Mouse (Mus musculus): Measurements from ENCODE around the gene Rab3d.
A peak's percentile ranks its signal among the peaks of the same experiment; 100 is the strongest.

Rab3d gene

DNA sequence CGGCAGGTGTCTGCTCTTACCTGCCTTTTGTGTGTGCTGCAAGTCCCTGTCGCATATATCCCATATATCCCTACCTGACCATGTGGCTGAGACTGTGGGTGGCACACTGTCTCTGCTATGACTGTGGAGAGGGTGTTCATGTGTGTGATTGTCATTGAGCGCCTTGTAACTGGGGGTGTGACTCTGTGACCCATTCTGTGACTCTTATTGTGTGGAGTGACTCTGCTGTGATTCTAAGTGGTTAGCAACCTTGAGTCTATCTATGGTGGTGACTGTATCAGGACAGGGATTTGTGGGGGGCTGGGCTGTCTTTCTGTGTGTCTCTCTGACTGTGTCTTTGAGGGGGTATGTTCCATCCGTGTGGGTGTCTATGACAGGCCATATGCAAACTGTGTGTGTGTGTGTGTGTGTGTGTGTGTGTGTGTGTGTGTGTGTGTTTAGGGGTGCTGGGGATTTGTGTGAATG is 19.8 kb upstream of the Rab3d start:
- DNase-seq, result no peak

DNA sequence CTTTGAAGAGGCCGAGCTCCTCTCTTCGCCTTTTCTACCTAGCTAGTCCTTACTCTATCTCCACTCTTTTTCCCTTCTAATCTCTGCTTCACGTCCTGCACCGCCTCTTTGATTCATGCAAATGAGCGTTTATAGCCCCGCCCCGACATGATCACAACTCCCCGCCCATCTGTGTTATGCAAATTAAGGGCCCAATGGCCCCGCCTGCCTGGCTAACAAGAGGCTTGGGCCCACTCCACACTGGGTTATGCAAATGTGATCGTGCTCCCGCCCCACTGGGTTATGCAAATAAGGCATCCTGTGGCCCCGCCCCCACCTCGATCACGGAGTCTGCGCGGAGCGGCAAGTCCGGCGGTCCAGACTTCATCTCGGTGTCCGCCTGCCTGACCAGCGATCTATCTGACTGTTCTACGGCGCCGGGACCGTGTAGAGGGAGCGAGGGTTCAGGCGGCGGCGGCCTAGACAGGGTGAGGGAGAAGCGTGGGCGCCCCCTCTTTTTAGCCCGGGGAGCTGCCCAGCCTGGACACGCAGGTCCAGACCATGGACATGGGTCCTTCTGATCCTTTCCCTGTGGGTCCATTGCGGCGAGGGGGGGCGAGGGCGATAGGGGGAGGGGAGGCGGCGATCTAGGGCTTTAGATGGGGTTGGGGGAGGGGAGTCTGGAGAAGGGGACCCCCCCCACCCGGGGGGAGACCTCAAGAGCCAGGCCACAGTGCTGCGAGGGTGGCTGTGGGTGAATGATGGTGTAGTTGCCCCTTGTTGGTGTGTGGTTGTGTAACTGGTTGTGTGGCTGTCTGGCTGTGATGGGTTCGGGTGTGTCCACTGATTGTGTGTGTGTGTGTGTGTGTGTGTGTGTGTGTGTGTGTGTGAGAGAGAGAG is 18.9 kb upstream of the Rab3d start, which contains the start of gene Plppr2:
Gene Plppr2, plus strand, starts transcription at position 342 of the 879 bp plus-strand sequence.
- DNase-seq, result peak; percentile 99

DNA sequence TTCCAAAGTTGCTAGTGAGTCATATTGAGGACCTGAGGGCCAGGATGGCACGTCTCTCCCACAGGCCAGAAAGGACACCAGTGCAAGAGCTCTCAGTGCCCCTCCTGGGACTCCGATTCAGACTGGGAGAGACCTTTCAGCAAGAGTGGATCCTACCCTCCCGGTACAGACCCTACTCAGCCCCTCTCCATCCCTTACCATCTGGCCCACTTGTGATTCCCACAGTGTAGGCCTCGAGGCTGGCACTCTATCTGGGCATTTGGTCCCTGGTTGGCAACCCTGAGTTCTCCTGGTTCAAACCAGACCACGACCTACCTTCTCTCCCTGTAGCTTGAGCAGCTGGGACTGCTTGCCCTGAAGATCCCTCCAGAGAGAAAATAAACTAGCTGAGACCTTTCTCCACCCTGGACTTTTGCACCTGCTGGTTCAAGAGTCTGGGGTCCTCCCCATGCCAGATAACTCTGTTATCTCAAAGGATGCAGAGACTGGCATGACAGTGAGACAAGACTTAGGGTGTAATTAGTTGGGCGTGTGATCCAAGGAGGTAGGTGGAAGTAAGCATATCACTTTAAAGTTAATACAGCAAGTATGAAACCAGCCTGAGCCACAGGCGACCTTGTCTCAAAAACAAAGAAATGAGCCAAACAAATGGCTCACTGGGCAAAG is 17.6 kb upstream of the Rab3d start:
- DNase-seq, result no peak

DNA sequence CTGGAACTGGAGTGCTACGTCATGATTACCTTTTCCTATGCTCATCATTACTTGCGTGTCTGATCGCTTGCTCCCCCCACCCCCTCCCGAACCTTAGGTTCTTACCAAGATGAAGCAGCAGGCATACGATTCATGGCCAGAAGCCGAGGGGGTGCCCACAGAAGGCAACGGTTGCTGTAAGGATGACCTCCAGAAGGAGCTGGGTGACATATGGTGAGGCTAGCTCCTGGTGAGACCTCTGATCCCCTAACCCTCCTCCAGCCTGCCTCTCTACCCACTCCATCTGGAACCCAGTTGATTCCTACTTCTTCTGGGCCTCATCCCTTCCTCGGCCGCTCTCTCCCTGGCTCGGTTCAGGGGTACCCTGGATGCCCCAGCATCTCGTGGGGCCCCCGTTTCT is 16.0 kb upstream of the Rab3d start:
- no peak for DNase-seq

DNA sequence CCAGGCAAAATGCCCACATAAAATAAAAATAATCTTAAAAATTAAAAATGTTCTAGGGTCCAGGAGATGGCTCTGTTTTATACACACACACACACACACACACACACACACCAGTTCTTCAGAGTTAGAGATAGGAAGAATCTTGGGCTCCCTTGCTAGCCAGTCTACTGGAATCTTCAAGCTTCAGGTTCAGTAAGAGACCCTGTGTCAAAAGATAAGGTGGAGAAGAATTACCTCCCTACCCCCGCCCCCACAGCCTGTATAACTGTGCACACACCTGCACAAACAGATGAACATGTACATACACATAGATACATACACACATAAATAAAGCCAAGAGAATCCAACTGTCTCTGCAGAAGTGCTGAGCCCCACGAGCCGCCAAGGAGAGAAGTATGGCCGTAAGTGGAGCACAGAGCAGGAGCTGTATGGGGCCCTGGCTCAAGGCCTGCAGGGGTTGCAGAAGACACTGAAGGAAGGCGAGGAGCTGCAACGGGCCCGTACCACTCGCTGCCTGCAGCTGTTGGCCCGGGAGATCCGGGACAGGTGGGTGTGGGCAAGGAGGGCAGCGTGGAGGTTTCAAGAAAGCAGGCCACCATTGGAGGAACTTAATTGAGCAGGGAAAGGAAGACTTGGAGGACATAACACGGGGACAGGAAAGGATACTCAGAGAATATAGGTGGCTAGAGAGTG is 14.6 kb upstream of the Rab3d start:
- no peak for DNase-seq

DNA sequence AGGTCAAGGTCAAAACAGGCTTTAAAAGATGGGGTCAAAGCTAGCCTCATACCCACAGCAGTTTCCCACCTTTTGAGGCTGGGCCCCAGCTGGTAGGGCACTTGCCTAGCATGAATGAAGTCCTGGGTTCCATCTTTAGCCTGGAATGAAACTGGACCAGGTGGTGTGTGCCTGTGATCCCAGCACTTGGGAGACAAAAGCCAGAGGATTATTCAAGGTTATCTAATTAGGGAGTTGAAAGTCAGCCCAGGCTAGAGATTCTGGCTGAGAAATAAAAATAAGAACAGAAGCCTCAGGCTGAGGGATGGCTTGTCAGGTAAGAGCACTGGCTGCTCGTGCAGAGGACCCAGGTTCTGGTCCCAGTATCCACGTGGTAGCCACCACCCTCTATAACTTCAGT is 14.0 kb upstream of the Rab3d start:
- no peak for DNase-seq

DNA sequence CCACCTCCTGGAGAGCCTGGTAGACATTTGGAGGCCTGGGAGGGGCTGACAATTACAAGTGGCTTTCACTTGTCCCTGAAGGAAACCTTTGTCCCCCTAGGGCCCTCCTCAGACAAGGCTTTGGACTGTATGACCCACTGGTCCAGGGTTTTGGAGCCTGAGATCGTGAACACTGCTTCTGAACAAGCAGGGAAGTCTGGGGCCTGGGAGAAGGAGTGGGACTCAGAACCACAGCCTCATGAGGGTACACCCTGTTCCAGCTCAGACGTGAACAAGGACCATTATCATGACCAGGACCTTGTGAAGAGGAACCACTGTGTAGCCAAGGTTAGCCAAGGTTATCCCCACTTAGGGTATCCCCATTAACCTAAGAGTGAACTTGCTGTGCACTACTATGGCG is 11.2 kb upstream of the Rab3d start:
- DNase-seq, result no peak

DNA sequence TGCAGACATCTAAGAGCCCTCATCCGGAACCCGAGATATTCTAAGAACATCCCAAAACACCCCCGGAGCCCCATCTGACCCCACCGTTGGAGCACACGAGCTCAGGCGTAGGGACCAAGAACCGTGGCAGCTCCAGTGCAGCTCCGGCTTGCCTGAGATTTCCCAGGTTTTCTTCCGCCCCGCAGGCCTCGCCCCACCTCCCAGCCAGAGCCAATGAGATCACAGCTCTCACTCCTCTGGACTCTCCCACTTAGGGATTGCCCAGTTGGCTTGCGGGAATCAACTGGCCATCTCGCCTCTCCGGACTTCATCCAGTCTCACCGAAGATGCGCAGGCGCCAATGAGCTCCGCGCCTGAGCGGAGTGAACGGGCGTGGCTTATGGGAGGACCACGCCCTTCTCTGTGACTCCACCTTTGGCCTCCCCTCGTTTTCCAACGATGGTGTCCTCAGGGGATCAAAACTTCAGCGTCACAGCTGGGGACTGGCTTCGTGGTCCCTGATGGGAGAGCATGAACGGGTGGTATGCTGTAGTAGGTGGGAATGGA is 9.3 kb upstream of the Rab3d start, which contains the start of the genes Ccdc159 and Tmem205:
Gene Ccdc159, plus strand, starts transcription at position 264 of the 546 bp plus-strand sequence.
Gene Tmem205, minus strand, starts transcription at position 349 of the 546 bp plus-strand sequence.
- DNase-seq, result peak; percentile 91

DNA sequence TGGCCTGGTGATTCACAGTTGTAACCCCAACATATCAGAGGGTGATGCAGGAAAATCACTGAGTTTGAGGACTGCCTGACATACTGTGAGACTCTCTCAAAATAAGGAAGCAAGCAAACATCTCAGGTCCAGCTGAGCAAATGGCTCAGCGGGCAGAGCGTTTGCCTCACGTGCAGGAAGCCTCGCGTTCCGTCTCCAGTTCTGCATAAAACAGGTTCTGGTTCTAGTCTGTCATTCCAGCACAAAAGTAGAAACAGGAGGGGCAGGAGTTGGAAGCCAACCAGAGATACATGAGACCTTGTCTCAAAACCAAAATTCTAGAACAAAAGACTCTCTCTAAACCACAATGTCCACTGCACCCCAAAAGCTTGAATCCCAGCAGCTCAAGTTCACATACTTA is 8.8 kb upstream of the Rab3d start:
- no peak for DNase-seq

DNA sequence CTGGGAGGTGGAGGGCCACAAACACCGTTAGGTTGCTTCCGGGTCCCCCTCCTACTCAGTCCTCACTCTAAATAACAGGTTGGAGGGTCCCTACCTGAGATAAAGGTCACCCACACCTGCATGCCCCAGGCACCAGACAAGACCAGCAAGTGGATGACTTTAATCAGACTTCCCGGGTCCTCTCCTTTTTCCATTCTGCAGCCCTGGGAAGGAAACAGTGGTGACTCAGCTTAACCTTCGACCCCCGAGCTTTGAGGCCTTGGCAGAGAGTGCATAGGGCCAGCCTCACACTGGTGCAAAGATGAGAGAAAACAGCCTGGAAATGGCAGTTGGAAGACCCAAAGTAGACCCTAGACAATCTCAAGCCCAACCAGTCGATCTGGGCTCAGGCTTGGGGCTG is 8.2 kb upstream of the Rab3d start:
- DNase-seq, result no peak

DNA sequence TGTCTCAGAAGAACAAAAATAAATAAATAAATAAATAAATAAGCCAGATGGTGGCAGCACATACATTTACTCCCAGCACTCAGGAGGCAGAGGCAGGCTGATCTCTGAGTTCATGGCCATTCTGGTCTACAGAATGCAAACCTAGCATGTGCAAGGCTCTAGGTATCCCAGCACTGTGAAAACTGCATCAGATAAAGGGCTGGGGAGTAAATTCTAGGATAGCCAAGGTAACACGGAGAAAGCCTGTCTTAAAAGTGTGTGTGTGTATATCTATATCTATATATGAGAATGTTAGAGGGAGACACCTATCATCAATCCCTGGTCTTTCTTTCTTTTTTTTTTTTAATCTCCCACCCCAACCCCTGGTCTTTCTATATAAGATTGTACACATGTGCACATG is 7.5 kb upstream of the Rab3d start:
- no peak for DNase-seq

DNA sequence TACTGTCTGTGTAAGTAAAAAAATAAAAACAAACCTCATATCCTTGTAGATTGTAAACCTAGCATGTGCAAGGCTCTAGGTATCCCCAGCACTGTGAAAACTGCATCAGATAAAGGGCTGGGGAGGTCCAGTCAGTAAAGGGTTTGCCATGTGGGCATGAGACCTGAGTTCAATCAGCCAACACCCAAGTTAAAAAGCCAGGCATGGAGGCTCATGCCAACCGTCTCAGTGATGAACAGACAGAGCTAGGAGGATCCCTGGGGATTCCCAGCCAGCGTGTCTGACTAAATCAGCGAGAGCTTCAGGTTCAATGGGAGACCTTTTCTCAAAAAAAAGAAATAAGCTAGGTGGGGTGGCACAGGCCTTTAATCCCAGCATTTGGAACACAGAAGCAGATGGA is 7.0 kb upstream of the Rab3d start:
- DNase-seq, result no peak

DNA sequence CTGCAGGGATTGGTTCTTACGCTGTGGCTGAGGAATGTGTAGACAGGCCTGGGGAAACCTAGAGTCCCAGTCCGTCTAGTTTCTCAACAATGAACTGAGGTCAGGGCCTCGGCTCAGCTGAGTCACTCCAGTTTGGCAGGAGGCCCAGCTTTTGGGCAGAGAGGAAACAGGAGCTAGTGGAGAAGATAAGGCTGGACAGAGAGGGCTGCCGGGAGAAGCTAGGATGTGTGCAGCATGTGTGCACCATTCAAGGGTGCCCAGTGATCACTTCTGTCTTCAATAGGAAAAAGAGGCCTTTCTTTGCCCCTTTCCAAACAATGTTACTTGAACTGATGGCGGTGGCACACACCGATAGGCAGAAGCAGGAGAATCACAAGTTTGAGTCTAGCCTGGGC is 6.1 kb upstream of the Rab3d start:
- DNase-seq, result no peak

DNA sequence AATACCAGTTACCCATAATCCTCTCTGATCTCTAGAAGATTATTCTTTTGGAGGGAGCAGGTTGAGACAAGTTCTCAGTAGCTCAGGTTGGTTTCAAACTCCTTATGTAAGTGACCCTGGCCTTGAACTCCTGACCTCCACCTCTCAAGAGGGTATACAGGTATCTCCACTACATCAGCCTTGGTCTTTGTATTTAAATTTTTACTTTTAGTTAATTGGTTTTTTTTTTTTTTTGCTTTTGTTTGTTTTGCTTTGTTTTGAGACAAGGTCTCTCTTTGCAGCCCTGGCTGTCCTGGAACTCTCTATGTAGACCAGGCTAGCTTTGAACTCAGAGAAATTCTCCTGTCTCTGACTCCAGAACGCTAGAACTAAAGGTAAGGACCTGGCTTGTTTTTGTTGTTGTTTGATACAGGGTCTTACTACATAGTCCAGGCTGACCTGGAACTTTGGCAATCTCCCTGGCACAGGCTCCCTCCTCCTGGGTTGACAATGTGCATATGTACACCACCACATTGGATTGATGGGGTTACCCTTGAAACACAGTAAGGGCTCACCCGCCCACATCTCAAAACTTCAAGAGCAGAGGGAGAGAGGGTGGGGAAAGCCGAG is 5.6 kb upstream of the Rab3d start:
- no peak for DNase-seq

DNA sequence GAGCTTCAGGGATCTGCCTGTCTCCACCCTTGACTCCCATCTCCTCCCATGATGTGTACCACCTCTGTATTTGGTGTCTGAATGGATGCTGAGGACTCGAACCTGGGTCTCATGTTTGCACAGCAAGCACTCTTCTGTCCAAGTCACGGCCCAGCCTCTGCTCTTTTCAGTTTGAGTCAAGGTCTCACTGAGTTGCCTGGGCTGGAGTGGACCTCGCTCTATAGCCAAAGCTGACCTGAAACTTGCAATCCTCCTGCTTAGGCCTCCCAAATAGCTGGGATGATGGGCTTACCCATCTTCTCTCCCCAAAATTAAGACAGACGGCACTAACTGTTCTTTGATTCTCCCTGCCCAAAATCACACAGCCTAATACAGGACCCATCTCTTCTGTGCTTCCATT is 5.0 kb upstream of the Rab3d start:
- no peak for DNase-seq

DNA sequence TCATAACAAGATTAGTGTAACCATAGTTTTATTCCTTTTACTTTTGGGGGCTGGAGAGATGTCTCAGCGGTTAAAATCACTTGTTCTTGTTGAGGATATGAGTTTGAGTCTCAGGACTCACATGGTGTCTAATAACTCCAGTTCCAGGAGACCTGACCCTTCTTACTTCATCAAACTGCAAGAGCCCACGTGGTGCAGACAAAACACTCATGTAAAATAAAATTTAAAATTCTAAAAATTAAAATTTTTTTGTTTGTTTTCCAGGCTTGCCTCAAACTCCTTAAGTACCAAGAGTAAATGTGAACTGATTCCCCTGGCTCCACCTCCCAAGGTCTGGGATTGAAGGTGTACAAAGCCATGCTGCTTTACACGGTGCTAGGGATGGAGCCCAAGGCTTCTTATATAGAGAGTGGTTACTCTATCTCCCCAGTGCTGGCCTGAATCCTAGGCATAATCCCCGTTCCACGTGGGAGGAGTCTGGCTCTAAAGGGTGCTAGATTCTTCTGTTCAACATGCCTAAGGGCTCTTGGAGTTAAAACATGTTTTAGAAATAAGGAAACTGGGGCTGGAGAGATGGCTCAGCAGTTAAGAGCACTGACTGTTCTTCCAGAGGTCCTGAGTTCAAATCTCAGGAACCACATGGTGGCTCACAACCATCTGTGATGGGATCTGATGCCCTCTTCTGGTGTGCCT is 846 bp upstream of the Rab3d start:
- DNase-seq, result no peak

DNA sequence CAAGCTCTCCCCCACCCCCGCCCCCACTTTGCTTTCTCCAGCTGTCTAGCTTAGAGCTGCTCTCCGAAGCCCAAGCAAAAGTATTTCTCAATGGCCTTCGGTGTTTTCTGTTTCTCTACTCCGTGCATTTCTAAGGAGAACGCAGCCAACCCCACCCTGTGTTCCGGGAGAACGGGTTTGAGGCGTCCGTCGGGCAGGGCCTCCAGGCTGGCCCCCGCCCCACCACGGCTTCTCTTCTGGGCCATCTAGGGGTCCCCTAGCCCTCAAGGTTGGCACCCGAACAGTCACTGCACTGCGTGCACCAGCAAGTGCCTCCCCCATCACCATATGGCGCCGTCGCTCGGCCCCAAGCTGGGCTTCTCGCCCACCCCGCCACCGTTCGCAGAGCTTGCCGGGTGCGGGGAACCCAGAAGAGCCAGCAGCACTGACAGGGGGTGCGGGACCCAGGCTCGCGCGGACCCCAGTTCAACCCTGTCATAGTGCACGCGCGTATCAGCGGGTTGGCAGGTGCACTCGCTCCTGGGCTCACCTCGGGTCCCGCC is 428 bp downstream of the Rab3d start:
- DNase-seq, result peak; percentile 64

DNA sequence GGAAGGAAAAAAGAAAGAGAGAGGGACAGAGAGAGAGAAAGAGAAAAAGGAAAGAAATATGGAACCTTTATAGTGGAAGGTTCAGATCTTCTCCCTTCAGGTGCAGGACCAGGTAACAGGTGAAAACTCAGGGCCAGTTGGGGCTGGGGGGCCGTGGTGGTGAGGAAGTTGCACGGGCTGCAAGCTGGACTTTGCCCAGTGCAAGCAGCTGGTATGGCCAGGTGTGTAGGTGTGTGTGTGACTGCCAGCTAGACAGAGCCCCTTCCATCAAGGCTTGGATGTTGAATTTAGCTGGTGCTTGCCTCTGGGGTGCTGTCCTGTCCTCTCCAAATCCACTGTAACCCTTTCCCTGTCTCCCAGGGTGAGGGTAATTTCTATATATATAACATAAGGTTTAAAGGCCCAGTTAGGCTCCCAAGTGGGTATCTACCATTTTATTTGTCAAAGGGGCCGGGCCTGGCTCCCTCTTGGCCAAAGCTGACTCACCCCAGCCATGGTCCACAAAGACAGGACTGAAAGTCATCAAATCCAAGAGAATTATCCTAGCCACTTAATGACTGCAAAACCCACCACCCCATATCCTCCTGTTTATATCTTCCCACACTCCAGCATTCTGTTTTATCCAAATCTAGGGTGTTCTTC is 1.0 kb downstream of the Rab3d start:
- DNase-seq, result no peak

DNA sequence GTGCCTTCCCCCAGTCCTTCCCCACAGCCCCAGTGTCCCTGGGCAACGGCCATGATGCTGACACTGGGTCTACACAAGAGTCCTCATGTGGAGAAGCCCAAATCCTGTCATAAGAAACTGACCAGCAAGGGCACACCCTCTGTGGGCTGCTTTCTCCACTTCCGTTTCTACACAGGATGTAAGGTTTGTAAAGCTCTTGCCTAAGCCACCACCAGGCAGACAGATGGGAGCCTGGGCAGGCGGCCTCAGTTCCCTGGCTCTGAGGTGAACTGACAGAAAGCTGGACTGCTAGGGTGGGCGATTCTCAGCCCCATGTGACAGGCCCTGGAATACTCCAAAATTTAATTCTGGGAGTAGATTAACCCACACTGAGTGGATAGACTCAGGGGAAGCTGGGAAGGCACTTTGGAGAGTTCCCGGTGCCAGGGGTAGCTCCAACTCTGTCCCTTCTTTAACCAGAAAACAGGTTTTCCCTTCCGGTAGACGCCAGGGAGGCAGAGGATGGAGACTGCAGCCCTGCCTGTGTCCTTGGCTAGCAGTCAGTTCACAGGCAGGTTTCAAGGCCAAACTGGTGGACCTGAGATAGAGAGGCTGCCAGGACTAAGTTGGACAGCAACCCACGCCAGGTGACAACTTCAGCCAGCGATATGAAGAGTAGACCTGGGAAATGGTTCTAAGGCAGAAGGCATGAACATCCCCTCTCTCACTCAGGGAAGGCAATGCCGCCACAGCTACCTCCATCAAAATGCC is 8.3 kb downstream of the Rab3d start:
- peak; percentile 23 for DNase-seq

DNA sequence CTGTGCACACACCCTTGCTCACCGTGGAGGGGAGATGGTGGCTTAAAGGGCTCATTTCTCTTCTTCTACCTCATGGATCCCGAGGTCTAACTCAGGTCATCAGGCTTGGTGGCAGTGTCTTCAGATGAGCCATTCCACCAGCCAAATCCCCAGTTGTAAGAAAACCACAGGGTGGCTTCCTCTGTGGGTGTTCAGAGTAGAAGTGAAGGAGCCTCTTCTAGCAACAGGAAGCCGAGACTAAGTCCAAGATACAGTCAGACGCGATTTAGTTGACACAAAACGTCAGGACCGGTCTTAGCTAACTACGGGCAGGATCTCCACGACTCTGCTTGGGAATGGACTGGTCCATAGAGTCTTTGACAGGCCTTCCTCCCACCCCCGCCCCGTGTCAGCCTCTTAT is 9.8 kb downstream of the Rab3d start:
- no peak for DNase-seq

DNA sequence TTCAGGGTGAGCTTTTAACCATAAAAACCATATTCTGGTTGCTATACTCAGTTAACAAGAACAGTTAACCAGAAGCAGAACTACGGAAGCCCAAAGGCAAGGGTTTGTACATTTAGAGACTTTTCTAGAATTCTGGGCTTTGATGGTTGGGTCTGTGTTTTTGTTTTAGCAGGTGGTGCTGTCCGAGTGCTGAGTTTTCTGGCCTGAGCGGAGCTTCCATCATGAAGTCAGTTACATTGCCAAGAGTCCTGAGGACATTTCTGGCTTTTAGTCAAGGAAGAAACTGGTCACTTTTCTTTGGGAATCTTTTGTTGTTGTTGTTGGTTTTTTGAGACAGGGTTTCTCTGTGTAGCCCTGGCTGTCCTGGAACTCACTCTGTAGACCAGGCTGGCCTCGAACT is 14.0 kb downstream of the Rab3d start:
- DNase-seq, result no peak

Measured in cerebellum, adult 11 months (tissue).